Mouse (Mus musculus) lung, postnatal 36 days (tissue): ENCODE measurements around the gene Mlip.
"Not testable (repeated sequence)": the region's sequence is repeated elsewhere in the genome, so short reads cannot be mapped to it uniquely, and the experiment has no call there.

Source experiments
- DNase-seq: peaks from one replicate; pipeline ENCODE4 v3.0.0; 2022; ENCODE audit warnings: mixed read lengths

The Mlip gene

GRCm38 (mm10) chr9:77172044-77172443 is 180.7 kb downstream of the Mlip start:
- peak; percentile 56 for DNase-seq

- no peak for DNase-seq
These were observed 186.9 kb downstream of the Mlip start for GRCm38 (mm10) chr9:77165877-77166276.

GRCm38 (mm10) chr9:77161764-77162163 is 191.0 kb downstream of the Mlip start:
- DNase-seq, result no peak

- DNase-seq, result no peak
These were observed 192.4 kb downstream of the Mlip start for GRCm38 (mm10) chr9:77160277-77160926.

GRCm38 (mm10) chr9:77148518-77149257 is 204.1 kb downstream of the Mlip start:
- no peak for DNase-seq

GRCm38 (mm10) chr9:77119735-77120134 is 233.0 kb downstream of the Mlip start:
- no peak for DNase-seq

- DNase-seq, result no peak
These were observed 255.9 kb downstream of the Mlip start for GRCm38 (mm10) chr9:77096886-77097285.

- not testable (repeated sequence) for DNase-seq
These were observed 269.5 kb downstream of the Mlip start for GRCm38 (mm10) chr9:77083221-77083620.

GRCm38 (mm10) chr9:77071676-77072075 is 281.1 kb downstream of the Mlip start:
- DNase-seq, result no peak

GRCm38 (mm10) chr9:77056611-77057010 is 296.2 kb downstream of the Mlip start:
- DNase-seq, result no peak

GRCm38 (mm10) chr9:77054426-77055193 is 298.2 kb downstream of the Mlip start:
- DNase-seq, result no peak
